28 mouse cellular contexts compared by ENCODE assay signal in genomic region chr4:72669827-72670494, GRCm38 (mm10).
"Had no signal": no experiment of that assay in that cellular context is flagged by ENCODE, and none has a peak within 500 bp of the region (broad histone marks: within the 10 kb centered on the region; RNA-seq: fewer than 3 reads in every experiment).

No protein-coding gene starts in this region.

- H3K36me3 ChIP-seq: heart, embryonic 10.5 days; heart, embryonic 12.5 days; hindbrain, embryonic 10.5 days; hindbrain, embryonic 12.5 days; intestine, embryonic 15.5 days; kidney, embryonic 15.5 days; limb, embryonic 10.5 days; limb, embryonic 12.5 days; liver, embryonic 13.5 days had no signal

- H3K9me3 ChIP-seq: heart, embryonic 10.5 days; heart, embryonic 12.5 days; hindbrain, embryonic 10.5 days; hindbrain, embryonic 12.5 days; intestine, embryonic 15.5 days; kidney, embryonic 15.5 days; limb, embryonic 10.5 days; limb, embryonic 12.5 days; liver, embryonic 13.5 days had no signal

- H3K27me3 ChIP-seq: heart, embryonic 12.5 days; hindbrain, embryonic 12.5 days; intestine, embryonic 15.5 days; kidney, embryonic 15.5 days; limb, embryonic 12.5 days; liver, embryonic 13.5 days had no signal

- H3K4me2 ChIP-seq: heart, embryonic 12.5 days; hindbrain, embryonic 12.5 days; hindbrain, embryonic 14.5 days; intestine, embryonic 15.5 days; kidney, embryonic 15.5 days; limb, embryonic 12.5 days; liver, embryonic 11.5 days; liver, embryonic 13.5 days had no signal

- H3K27ac ChIP-seq: gastrocnemius, adult 2 months; heart, embryonic 10.5 days; hindbrain, embryonic 10.5 days; hindbrain, embryonic 12.5 days; hindbrain, embryonic 14.5 days; intestine, embryonic 15.5 days; kidney, embryonic 15.5 days; layer of hippocampus, adult 2 months; left cerebral cortex, adult 2 months; limb, embryonic 10.5 days; limb, embryonic 12.5 days; liver, embryonic 13.5 days had no signal

- ATAC-seq: hindbrain, embryonic 16.5 days; inflammation-experienced regulatory T-cells, adult 6 months; intestine, embryonic 15.5 days; intestine, postnatal 0 days had no signal

- DNase-seq: gastrocnemius, adult 2 months; gastrocnemius, postnatal 10 days; gastrocnemius, postnatal 25 days; heart, adult 18-20 months; heart, postnatal 10 days; heart, postnatal 4 days; kidney, adult 18-20 months; kidney, adult 9 months; kidney, postnatal 10 days; kidney, postnatal 25 days; kidney, postnatal 4 days; liver; liver, embryonic 13.5 days had no signal

- H3K4me3 ChIP-seq: gastrocnemius, adult 2 months; heart, embryonic 10.5 days; heart, embryonic 12.5 days; hindbrain, embryonic 10.5 days; hindbrain, embryonic 12.5 days; intestine, embryonic 15.5 days; kidney, embryonic 15.5 days; layer of hippocampus, adult 2 months; left cerebral cortex, adult 2 months; limb, embryonic 10.5 days; limb, embryonic 12.5 days; liver, embryonic 13.5 days had no signal

- H3K9ac ChIP-seq: heart, embryonic 12.5 days; hindbrain, embryonic 12.5 days; hindbrain, embryonic 14.5 days; intestine, embryonic 15.5 days; kidney, embryonic 15.5 days; limb, embryonic 12.5 days; liver, embryonic 13.5 days had no signal

- H3K4me1 ChIP-seq: heart, embryonic 10.5 days; heart, embryonic 12.5 days; hindbrain, embryonic 10.5 days; hindbrain, embryonic 12.5 days; intestine, embryonic 15.5 days; kidney, embryonic 15.5 days; liver, embryonic 13.5 days had no signal
